Mouse (Mus musculus) stomach, postnatal 0 days (tissue): ENCODE measurements at regions not wholly inside any gene's neighbourhood (a gene's known extent, or its start where the extent isn't known, plus 50 kb on each side); places are given as distances from the start of the nearest gene placed in this dataset.

Experiments
- CTCF ChIP-seq: IDR thresholded peaks from 2 replicates; pipeline ENCODE4 v1.5.1; 2016; ENCODE audit warnings: antibody characterized with exemption, low read depth, mild to moderate bottlenecking, moderate library complexity
- EP300 ChIP-seq: optimal IDR thresholded peaks from 2 replicates; pipeline ENCODE3; 2016; ENCODE audit warnings: antibody characterized with exemption

GRCm38 (mm10) chr10:96711993-96712392 lies 95.2 kb downstream of the Btg1 start:
- TF ChIP-seq CTCF (no peak), EP300 (no peak)
